Mouse (Mus musculus) lung, postnatal 0 days (tissue): ENCODE measurements around the gene Xab2.

Experiments
- CTCF ChIP-seq: IDR thresholded peaks from 2 replicates; pipeline ENCODE4 v1.5.1; 2016; ENCODE audit warnings: antibody characterized with exemption, mild to moderate bottlenecking
- EP300 ChIP-seq: IDR thresholded peaks from 2 replicates; pipeline ENCODE4 v1.6.1; 2016; ENCODE audit warnings: antibody characterized with exemption, mild to moderate bottlenecking, control low read depth

GRCm38 (mm10) chr8:3665507-3665906 is 44.4 kb upstream of the Xab2 start, which contains the start of gene Mcemp1:
- no peak for TF ChIP-seq CTCF
- TF ChIP-seq EP300, result no peak
